Mouse (Mus musculus) E14TG2a.4 (cell line): ENCODE measurements around the gene 1700007K13Rik.

Experiments
- CTCF ChIP-seq: conservative IDR thresholded peaks from 2 replicates; pipeline ENCODE4 v1.5.1; 2014; ENCODE audit warnings: low read length
- NANOG ChIP-seq: IDR thresholded peaks from 2 replicates; pipeline ENCODE4 v1.6.1; 2014; ENCODE audit warnings: borderline replicate concordance, low read length, mixed read lengths

DNA sequence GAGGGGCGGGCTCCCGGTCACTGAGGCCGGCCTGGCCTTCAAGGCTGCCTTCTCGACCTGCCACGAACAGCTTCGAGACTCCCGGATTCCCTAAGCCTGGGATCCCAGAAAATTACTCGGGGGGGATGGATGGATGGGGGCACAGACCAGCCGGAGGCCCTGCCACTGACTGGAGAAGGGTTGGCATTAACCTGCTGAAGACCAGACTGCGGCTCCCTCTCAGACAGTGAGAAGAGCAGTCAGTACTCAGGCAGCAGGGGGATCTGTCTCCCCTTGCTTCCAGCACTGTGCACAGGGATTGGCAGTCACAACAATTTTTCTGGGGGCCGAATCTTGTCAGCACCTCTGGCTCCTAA lies 18.8 kb downstream of the 1700007K13Rik start:
- TF ChIP-seq NANOG = no peak
- TF ChIP-seq CTCF = no peak
